Mouse (Mus musculus): ENCODE measurements around the gene Atp2b2. TPM values are rescaled to one million over a fixed set of nuclear protein-coding genes. Genes with fewer than 3 reads are reported as not detected.

The Atp2b2 gene
- total RNA-seq, 2 experiments from 2014 or later: 1.1 TPM

Small RNAs within 50 kb of the gene (microRNA-seq; reads per million reads assigned to microRNA genes)
- 1.1 reads per million for gene Mir7042

Other genes with a start within 250 kb of the Atp2b2 start
- gene Slc6a11, start 88.6 kb upstream of the Atp2b2 start, total RNA-seq (2021): not detected
- under 1 TPM in 1 of 2 experiments, not detected in 1; 0.06 TPM for gene Slc6a1, start 240.0 kb upstream of the Atp2b2 start, total RNA-seq (2021)

All from heart, postnatal 25 days (tissue).